Mouse (Mus musculus): Measurements from ENCODE around the gene Foxn3.

The Foxn3 gene

GRCm38 (mm10) chr12:99352583-99352982, 210.8 kb downstream of the Foxn3 start:
- DNase-seq (ENCODE audit: low read depth, low spot score) = no peak

DNA sequence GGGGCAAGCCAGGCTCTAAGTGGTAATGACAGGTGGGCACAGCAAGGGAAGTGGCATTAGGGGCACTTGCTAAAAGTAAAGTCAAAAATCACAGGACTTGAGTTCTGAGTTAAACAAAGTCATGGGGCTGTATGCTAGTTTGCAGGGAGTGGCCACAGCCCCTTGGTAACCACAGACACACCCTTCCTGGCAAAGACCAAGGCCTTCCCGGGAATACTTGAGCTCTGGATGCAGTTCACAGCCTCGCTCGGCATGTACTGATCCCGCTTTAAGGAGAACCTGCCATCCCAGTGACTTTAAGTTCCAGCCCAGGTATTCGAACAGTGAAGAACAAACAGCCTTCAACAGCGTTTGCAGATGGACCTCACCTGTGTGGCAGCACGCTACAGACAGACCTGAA, 211.2 kb downstream of the Foxn3 start:
- no peak for DNase-seq (ENCODE audit: low read depth, low spot score)

DNA sequence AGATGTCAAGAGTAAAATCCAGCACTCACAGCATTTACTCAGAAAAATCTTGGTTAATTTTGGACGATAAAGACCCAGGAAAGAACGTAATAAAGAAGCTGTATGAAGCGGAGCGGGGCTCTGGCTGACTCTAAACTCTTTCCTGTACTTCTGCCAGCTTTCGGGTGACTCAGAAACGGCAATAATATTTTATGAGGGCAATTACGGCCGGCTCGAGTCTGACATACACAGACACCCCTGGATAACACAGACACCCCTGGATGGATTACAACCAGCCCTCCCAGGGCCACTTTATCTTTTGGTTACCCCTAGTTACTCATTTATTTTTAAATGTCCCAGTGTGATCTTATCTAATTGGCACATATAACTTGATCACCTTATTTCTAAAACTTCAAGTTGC, 211.7 kb downstream of the Foxn3 start:
- DNase-seq (ENCODE audit: low read depth, low spot score) = no peak

GRCm38 (mm10) chr12:99349650-99349997, 213.8 kb downstream of the Foxn3 start:
- DNase-seq (ENCODE audit: low read depth, low spot score) = no peak

GRCm38 (mm10) chr12:99348940-99349649, 214.3 kb downstream of the Foxn3 start:
- no peak for DNase-seq (ENCODE audit: low read depth, low spot score)

DNA sequence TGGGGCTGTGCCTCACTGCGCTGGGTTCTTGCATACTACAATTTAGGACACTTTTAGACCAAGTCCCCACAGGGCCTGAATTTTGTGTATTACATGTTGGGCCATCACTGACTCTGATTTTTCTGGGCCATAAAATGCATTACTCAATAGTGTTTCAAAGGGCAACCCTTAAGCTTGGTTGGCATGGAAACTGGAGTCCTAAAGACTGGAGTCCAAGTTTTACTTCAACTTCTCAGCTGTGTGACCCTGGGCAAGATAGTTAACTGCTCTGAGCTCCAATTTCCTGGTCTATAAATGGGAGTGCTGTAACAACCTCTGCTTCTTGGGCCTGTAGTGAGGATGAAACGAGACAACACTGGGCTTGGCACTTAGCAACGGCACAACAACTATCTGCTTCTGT, 215.9 kb downstream of the Foxn3 start:
- DNase-seq (ENCODE audit: low read depth, low spot score) = no peak

DNA sequence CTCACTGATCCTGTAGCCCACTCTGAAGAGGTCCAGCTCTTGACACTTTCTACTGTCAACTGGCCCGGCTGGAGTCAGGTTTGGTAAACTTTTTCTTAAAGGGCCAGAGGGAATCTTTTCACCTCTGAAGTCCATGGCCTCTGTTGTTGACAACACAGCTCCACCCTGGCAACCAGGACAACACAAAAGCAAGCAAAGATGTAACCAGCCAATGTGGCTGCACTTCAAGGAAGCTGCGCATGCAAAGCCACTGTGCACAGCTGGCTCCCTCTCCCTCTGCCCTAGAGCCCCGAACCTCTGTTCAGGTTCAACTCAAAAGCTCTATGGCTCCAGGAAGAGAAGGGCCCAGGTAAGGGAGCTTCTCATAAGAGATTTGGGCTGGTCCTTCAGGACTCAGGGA, 216.4 kb downstream of the Foxn3 start:
- DNase-seq (ENCODE audit: low read depth, low spot score) = no peak

DNA sequence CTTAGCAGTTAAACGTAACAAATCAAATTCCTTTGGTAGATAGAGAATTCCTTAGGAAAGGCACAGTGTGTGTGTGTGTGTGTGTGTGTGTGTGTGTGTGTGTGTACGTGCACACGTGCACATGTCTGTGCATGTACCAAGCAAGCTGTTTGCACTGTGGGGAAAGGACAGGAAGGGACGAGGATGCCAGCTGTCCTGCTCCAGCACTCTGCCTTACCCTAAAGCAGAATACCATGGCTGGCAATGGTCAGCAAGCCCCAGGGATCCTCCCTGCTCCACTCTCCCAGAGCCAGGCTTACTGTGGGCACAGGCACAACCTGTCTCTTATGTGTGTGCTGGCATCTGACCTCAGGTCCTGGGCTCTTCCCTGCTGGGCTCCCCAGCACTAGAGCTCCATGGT, 218.1 kb downstream of the Foxn3 start:
- no peak for DNase-seq (ENCODE audit: low read depth, low spot score)

- no peak for DNase-seq (ENCODE audit: low read depth, low spot score)
Measured at GRCm38 (mm10) chr12:99343378-99343777, 220.0 kb downstream of the Foxn3 start.

DNA sequence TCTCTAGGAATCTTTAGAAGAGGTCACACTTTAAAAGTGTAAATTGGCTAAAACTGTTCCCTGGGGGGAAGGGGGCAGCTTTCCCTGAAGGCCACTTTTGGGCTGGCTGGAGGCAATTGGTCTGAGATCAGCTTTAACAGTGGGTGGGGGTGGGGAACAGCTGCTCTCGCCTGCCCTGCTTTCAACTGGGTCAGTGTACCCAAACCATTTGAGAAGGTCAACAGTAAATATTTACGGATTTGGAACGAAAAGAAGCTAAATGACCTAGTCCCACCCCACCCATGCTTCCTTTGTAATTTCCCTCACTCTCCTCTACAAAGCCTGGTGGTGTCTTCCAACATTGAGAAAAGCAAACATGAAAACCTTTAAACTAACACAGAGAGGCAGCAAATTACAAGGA, 221.2 kb downstream of the Foxn3 start:
- DNase-seq (ENCODE audit: low read depth, low spot score) = no peak

DNA sequence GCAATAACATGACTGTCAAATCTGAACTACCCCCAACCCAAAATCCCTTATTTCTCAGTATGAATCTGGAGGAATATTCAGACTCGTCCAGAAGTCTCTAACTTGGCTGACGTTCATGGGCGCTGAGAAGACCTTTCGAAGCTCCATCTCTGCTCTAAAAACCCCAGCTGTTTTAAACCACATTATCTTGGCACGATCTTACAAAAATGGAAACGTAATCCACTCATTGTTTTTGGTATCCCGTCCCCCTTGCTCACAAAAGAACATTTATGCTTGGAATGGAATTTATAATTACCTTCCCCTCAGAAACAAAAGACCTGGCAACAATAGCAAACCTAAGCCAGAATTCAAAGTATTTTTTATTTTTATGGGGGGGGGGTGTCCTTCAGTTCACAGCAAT, 221.6 kb downstream of the Foxn3 start:
- DNase-seq (ENCODE audit: low read depth, low spot score) = no peak

DNA sequence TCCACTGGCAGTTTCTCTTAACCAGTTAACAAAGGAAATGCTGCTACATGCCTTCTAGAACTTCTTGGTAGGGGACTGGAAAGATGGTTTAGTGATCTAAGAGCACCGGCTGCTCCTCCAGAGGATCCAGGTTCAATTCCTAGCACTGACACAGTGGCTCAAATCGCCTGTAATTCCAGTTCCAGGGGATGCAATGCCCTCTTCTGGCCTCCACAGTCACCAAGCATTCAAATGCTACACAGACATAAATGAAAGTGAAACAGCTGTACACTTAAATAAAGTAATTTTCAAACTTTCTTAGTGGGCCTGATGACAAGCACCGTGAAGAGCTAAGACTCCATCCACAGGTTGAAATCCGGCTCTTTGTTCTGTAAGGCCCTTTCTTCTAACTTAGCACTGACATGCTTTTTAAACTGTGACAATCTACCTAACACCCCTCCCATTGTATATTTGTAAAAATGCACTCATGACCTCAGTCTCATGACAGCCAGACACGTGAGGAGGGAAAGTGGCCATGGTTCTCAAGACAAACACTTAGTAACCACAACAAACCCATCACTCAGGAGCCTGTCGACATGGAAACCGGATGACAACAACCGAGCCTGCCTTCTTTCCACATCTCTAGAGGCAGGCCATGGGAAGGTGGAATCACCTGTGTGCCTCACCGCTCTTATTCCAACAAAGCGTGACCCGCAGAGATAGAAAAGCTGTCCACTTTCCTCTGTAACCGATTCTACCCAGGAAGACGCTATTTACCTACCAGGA, 222.8 kb downstream of the Foxn3 start:
- DNase-seq (ENCODE audit: low read depth, low spot score) = no peak

- DNase-seq (ENCODE audit: low read depth, low spot score) = no peak
Measured at GRCm38 (mm10) chr12:99339640-99340325, 223.6 kb downstream of the Foxn3 start.

- no peak for DNase-seq (ENCODE audit: low read depth, low spot score)
Measured at GRCm38 (mm10) chr12:99338754-99339153, 224.6 kb downstream of the Foxn3 start.

GRCm38 (mm10) chr12:99337171-99337435, 226.3 kb downstream of the Foxn3 start:
- no peak for DNase-seq (ENCODE audit: low read depth, low spot score)

- DNase-seq (ENCODE audit: low read depth, low spot score) = no peak
Measured at GRCm38 (mm10) chr12:99336349-99337170, 226.8 kb downstream of the Foxn3 start.

GRCm38 (mm10) chr12:99335628-99336027, 227.8 kb downstream of the Foxn3 start:
- DNase-seq (ENCODE audit: low read depth, low spot score) = no peak

DNA sequence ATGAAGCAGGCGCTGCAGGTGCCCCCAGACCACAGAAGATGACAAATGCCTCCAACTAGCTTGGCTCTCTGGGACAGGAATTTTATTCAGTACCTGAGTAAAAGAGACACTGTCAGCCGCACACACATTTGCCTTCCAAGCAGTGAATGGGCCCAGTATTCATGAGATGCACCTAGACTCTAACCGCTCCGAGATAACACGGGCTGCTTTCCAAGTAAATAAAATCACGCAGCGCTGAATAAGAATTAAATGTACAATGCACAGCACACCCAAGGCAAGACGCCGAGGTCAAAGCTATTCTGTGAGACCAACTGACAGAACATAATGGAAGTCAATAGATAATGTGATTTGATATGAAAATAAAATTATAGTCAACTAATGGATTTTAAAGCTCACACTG, 229.4 kb downstream of the Foxn3 start:
- DNase-seq (ENCODE audit: low read depth, low spot score) = no peak

- DNase-seq (ENCODE audit: low read depth, low spot score) = no peak
Measured at GRCm38 (mm10) chr12:99333304-99333968, 229.9 kb downstream of the Foxn3 start.

DNA sequence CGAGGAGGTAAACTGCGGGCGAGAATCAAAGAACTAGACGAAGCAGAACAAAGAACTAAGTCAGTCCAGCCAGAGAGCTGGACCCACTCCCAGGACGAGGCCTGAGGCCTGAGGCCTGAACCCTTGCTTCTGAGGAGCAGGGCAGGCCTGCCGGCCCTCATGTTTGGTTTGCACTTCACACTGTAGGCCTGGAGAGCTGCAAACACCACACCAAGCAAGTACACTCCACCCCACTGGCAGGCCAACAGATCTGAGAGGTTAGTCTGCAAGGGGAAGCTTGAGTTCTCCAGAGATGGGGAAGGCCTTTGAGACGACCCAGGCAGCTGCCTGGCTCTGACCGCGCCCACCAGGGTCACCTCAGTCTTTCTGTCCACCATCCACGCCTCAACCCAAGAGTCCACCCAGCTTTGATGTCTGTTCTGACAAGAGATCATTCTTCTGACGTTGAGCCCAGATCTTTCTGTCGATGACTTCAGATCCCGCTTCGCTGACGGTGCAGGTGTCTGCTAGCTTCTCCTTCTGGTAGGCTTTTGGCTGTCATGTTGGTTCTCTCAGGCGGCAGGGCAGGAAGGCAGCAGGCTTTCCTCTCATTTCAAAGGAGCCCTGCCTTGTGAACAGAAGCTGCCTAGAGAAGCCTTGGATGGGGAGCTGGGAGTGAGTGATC, 231.1 kb downstream of the Foxn3 start:
- DNase-seq (ENCODE audit: low read depth, low spot score) = no peak

DNA sequence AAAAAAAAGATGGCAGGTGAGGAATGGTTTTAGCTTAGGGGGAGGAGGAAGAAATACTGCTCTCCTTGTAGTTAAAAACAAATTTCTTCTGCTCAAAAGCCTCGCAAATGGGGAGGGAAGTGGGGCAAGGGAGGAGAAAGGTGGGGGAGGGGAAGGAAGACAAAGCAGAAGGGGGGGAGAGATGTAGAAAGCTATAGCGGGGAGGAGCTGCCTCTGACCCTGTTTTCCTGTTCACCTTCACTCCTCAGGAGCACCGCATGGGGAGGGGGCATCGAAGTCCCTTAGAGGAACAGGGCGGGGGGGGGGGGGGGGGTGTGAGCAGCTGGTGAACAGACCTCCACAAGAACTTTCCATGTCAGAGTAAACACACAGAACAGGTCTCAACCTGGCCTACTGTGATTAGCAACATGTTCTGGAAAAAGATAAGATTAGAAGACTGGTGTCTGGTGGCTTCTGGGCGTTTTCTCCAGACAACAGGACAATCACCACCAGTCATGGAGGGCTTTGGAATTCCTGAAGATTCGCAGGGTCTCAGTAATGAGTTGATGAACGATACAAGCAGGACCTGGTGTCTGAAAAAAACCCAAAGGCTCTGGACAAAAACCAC, 231.9 kb downstream of the Foxn3 start:
- DNase-seq (ENCODE audit: low read depth, low spot score) = no peak

Data from WW6 (cell line).